Mouse (Mus musculus) liver, adult (tissue): ENCODE measurements around the gene Clcn1.
A peak's percentile ranks its signal among the peaks of the same experiment; 100 is the strongest.

ENCODE experiments used
- GATA4 ChIP-seq: IDR thresholded peaks from 2 replicates; pipeline ENCODE4 v1.6.1; 2014; ENCODE audit warnings: mild to moderate bottlenecking, low read length; ENCODE audit not compliant: insufficient replicate concordance

Gene Clcn1

DNA sequence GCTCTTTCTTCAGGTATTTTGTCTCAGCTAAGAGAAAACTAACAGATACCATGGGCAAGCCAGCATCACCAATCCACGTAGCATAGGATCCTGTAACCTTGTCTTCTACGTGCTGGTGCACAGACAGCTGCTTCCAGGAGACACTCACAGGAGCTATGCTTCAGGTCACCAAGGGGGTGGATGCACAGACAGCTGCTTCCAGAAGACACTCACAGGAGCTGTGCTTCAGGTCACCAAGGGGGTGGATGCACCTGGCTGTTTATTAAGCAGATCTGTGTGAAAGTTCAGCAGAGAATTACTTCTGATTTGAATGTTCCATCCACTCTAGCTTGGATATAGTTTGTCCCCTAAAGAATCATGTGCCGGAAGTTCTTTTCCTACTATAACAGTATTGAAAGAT, 44.5 kb downstream of the Clcn1 start:
- no peak for TF ChIP-seq GATA4

GRCm38 (mm10) chr6:42339189-42339588, 52.7 kb downstream of the Clcn1 start:
- no peak for TF ChIP-seq GATA4

GRCm38 (mm10) chr6:42339981-42340380, 53.5 kb downstream of the Clcn1 start:
- TF ChIP-seq GATA4, result no peak

GRCm38 (mm10) chr6:42342171-42342570, 55.7 kb downstream of the Clcn1 start:
- no peak for TF ChIP-seq GATA4

DNA sequence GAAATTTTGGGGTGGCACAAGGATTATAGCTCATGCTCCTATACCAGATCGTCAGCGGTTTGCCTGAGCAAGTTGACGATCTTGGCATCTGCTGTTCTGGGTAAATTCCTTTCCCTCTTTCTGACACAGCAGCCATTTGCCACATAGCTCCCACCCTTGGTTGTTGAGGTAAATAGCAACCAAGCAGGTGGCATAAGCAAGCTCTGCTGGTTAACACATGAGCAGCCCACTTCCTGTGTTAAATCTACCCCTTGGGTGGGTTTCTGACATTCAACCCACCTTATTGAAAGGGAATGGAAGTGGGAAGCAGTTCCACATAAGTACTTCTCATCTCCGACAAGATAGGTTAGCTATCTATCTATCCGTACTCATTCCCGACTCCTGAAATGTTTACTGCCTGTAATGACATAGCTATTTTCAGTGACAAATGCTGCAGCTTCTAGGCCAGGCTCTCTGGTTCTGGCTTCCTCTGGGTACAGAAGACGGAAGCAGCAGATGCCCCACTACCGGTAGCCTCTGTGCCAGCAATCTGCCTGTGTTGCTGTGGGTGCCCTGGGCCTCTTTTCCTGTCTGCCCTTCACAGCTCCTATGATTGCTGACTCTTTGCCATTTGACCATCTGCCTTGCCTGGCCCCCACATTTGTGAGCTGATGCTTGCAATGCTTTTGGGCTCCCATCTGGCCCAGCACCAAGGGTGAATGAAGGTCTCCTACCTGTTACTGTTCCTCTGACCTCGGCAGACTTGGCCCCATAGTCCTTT, 57.1 kb downstream of the Clcn1 start:
- no peak for TF ChIP-seq GATA4

DNA sequence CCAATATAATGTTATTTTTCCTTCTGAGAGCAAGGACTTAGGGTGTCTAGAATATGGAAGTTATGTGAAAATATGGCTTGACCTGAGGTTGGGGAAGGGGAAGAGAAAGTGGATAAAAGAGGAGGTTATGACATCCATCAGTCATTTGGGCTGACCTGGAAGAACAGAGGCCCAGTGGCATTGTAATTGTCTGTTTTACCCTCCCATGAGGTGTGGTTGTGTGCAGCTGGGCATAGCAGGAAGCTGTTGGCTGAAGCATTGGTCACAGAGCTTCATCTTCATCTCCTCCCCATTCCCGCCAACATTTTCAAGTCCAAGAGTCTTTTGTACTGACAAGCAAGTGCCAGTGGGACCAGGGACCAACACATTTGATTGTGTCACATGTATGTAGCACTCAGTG, 57.8 kb downstream of the Clcn1 start:
- no peak for TF ChIP-seq GATA4

- TF ChIP-seq GATA4, result no peak
These were observed 62.0 kb downstream of the Clcn1 start for GRCm38 (mm10) chr6:42348281-42349005.

- TF ChIP-seq GATA4, result no peak
These were observed 62.5 kb downstream of the Clcn1 start for GRCm38 (mm10) chr6:42349006-42349425.

DNA sequence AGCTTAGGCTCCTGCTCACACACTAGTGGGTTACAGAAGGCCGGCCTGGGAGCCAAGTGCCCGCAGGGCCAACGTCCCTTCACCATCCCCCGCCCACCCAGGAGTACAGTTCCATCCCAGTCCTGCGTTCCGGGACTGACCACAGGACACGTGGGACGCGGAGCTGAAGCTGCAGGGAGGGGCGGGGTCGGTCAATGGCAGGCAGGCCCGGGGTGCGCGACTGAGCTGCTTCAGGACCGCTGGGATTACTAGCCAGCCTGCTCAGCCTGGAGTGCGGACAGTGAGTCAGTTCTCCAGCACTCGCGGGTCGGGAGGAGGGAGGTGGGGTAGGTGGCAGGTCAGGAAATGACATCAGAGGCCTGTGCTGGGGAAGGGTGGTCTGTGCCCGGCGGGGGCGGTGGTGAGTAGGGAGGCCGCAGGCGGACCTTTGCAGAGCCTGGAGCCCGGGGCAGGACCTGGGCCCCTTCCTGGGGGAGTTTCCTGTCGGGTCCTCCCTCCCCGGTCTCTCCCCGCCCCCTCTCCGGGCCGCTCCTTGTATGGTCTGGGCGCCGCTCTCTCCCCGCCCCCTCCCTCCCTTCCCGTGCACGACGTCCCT, 63.0 kb downstream of the Clcn1 start, which contains the start of gene Zyx:
Zyx (plus strand) TSS at position 205 of the 595 bp plus-strand sequence.
- peak; percentile 30; the same call in 1 of the 2 replicates for TF ChIP-seq GATA4

DNA sequence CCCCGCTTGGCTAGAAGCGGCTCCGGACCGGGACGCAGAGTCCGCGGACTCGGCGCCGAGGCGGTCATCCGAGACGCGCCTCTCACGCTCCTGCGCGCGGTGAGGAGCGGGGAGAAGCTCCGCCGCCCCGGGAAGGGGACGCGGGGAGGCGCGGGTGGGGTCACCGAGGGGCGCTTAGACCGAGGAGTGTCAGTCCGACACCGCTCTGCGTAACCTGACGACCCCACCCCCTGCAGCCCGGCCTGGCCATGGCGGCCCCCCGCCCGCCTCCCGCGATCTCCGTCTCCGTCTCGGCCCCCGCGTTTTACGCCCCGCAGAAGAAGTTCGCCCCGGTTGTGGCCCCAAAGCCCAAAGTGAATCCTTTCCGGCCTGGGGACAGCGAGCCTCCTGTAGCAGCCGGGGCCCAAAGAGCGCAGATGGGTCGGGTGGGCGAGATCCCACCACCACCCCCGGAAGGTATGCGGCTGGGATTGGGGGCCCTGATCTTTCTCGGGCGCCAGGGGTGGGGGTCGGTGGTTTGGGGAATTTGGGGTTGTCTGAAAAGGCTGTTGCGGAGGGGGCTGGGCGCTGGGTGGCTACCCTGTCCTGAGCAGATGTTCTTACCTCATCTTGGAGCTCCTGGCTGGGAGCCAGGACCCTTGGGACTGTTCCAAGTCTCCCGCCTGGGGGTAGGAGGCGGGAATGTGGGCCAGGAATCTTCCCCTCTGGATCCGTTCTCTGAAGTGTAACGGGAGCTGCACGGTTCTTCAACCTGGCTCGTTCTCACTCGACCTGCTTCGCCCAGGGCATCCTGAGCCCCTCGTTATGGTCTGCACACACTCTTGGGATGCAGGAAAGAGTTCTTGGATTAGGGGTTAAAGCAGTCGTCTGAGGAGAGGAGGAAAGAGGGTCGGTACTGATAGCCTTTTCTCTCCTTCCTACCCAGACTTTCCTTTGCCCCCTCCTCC, 63.8 kb downstream of the Clcn1 start:
- no peak for TF ChIP-seq GATA4

DNA sequence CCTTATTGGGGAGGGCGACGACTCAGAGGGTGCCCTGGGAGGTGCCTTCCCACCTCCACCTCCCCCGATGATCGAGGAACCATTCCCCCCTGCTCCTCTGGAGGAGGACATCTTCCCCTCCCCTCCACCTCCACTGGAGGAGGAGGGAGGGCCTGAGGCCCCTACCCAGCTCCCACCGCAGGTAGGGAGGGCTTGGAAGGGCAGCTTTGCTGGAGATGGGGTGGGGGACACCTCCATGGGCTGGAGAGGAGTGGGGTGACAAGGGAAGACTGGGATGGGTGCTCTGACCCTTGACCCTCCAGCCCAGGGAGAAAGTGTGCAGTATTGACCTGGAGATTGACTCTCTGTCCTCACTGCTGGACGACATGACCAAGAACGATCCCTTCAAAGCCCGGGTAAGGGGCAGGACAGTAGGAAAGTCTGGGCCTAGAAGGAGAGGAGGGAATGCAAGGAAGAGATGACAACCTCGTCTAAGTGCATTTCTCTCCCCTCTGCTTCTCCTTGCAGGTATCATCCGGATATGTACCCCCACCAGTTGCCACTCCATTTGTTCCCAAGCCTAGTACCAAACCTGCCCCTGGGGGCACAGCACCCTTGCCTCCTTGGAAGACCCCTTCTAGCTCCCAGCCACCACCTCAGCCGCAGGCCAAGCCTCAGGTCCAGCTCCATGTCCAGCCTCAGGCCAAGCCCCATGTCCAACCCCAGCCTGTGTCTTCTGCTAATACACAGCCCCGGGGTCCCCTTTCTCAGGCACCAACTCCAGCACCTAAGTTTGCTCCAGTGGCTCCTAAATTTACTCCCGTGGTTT, 64.7 kb downstream of the Clcn1 start:
- no peak for TF ChIP-seq GATA4

GRCm38 (mm10) chr6:42351776-42352485, 65.4 kb downstream of the Clcn1 start:
- TF ChIP-seq GATA4, result peak; percentile 12; the same call in 1 of the 2 replicates

DNA sequence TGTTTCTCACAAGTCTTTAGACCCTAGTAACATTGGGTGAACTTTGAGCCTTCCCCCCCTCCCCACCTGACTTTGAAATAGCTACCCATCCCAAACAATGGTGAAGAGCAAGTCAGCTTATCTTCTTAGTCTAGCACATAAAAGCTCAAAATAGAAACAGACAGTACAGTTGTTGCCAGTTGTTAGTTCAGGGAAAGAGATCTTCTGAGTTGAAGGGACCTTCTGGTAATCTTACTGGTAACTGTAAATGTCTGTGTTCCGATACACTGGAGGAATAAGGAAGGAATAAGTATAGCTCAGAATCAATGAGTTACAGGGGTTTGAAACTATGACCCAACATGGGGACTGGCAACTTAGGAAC, 66.0 kb downstream of the Clcn1 start:
- TF ChIP-seq GATA4, result no peak

DNA sequence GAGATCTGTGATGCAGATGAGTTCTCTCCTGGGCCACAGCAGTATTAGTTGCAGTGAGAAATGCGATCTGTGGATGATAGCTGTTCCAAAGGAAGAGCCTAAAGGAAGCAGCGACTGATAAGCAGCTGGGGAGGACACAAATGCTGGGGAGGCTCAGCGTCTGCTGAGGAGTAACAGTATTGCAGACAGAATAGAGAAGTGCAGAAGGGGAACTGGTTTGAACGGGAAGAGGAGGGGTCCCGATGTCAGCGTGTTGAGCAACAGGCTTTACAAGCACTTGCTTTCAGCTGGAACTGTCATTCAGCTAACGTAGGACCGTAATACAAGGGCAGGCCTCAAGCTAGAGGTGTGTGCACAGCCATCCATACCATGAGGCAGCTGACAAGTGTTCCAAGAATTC, 66.7 kb downstream of the Clcn1 start:
- TF ChIP-seq GATA4, result peak; percentile 73; the same call in 1 of the 2 replicates
